Mouse (Mus musculus): ENCODE data around the gene Atp8b3. TPM values are rescaled to one million over a fixed set of nuclear protein-coding genes. Genes with fewer than 3 reads are reported as not detected.

Gene Atp8b3
- polyA plus RNA-seq, 1 experiment from 2014 or later, result 0.09 TPM

DNA sequence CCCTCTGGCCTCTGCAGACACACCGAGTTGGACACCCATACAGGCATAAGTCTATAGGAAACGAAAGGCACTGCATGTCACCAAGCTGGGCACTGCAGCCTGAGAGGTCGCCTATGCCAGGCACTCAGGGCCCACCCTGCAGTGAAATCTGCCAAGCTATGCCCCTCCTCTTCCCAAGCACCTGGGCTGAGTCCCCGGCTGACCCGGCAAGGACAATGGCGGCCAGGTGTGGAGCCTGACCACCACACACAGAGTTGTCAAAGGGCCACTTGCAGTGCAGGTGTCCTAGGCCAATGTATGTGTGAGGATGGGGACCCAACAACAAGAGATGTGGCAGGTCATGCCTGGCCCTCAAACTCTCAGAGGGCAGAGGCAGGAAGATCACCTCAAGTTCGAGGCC lies 20.5 kb upstream of the Atp8b3 start:
- Histone ChIP-seq H3K9ac (ENCODE audit: low read depth, low read length) (no peak overlapping the region), H3K27me3 (ENCODE audit: control insufficient read depth, insufficient read depth, low read length) (no peaks in the 10 kb centered on the region), H3K4me1 (ENCODE audit: control insufficient read depth, insufficient read depth, low read length) (peaks cover 34% of the 10 kb centered on the region), H3K9me3 (replicated peaks; ENCODE audit: control insufficient read depth, low read length) (no peaks in the 10 kb centered on the region), H3K27ac (ENCODE audit: low read depth, low read length) (no peak overlapping the region), H3K36me3 (ENCODE audit: control insufficient read depth, insufficient read depth, low read length) (no peaks in the 10 kb centered on the region), H3K4me3 (ENCODE audit: low read depth, low read length) (no peak overlapping the region; the same call in 1 of the 2 replicates), H3K4me2 (no peak overlapping the region)
- ATAC-seq (replicated peaks; ENCODE audit: insufficient number of reproducible peaks, low FRiP score, low TSS enrichment), result no peak
- WGBS (ENCODE audit: insufficient replicate concordance), result 84% methylated on average over 7 of the region's 7 CpGs

DNA sequence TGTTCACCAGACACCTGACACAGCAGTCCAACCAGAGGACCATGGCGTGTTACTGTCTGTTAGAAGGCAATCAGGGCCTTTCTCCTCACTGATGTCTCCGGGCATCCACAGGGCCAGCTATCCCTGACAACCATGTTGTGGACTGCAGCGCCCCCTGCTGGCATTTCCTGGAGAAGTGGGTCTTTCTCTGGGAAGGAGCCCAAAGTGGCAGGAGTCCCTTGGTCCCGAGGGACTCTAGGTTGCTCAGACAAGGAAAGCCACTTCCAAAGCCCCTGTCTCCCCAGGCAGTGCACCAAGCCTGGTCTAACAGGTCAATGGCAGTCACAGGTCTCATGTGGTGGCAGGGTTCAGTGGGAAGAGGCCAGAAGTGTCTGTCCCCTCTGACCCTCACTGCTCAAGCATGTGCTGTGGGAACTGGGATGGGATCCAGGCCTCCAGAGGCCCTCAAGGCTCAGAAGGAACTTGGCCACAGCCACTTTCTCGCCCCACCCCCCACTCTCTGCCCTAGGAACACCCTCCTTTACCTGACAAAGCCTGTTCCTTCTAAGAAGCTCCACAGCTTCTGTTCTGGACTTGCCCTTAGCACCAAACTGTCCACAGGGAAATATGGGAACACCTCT lies 18.5 kb upstream of the Atp8b3 start:
- Histone ChIP-seq H3K9me3 (replicated peaks; ENCODE audit: control insufficient read depth, low read length) (no peaks in the 10 kb centered on the region), H3K4me3 (ENCODE audit: low read depth, low read length) (no peak overlapping the region), H3K27ac (ENCODE audit: low read depth, low read length) (no peak overlapping the region), H3K36me3 (ENCODE audit: control insufficient read depth, insufficient read depth, low read length) (no peaks in the 10 kb centered on the region), H3K27me3 (ENCODE audit: control insufficient read depth, insufficient read depth, low read length) (no peaks in the 10 kb centered on the region), H3K4me2 (no peak overlapping the region), H3K9ac (ENCODE audit: low read depth, low read length) (no peak overlapping the region), H3K4me1 (ENCODE audit: control insufficient read depth, insufficient read depth, low read length) (peaks cover 47% of the 10 kb centered on the region)
- WGBS (ENCODE audit: insufficient replicate concordance), result 30% methylated on average over 5 of the region's 5 CpGs
- ATAC-seq (replicated peaks; ENCODE audit: insufficient number of reproducible peaks, low FRiP score, low TSS enrichment), result no peak

DNA sequence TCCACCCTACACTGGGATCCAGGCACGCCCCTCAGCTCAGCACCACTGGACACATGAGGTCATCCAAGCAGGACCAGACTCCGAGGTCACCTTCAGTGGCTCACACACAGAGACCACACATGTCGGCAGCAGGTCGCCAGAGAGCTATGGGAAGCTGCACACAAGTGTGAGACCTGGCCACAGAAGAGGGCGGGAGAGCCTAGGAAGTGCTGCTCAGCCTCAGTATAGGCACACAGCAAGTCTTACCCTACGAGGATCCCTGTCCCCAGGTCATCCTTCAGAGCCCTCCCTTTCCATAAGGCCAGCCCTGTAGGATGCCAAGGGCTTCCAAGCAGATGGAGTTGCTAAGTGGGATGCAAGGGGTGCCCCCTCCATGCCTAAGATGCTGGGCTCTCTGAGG lies 15.1 kb upstream of the Atp8b3 start:
- Histone ChIP-seq H3K9ac (ENCODE audit: low read depth, low read length) (peak overlapping the region; percentile 46; the same call in 1 of the 2 replicates), H3K4me2 (peak overlapping the region; percentile 34), H3K27me3 (ENCODE audit: control insufficient read depth, insufficient read depth, low read length) (no peaks in the 10 kb centered on the region), H3K27ac (ENCODE audit: low read depth, low read length) (peak overlapping the region; percentile 54; the same call in 1 of the 2 replicates), H3K36me3 (ENCODE audit: control insufficient read depth, insufficient read depth, low read length) (peaks cover 11% of the 10 kb centered on the region; the same call in 1 of the 2 replicates), H3K4me3 (ENCODE audit: low read depth, low read length) (no peak overlapping the region), H3K4me1 (ENCODE audit: control insufficient read depth, insufficient read depth, low read length) (peaks cover 35% of the 10 kb centered on the region), H3K9me3 (replicated peaks; ENCODE audit: control insufficient read depth, low read length) (no peaks in the 10 kb centered on the region)
- ATAC-seq (replicated peaks; ENCODE audit: insufficient number of reproducible peaks, low FRiP score, low TSS enrichment), result peak; percentile 11; the same call in 1 of the 2 replicates
- WGBS (ENCODE audit: insufficient replicate concordance), result 59% methylated on average over 6 of the region's 6 CpGs

DNA sequence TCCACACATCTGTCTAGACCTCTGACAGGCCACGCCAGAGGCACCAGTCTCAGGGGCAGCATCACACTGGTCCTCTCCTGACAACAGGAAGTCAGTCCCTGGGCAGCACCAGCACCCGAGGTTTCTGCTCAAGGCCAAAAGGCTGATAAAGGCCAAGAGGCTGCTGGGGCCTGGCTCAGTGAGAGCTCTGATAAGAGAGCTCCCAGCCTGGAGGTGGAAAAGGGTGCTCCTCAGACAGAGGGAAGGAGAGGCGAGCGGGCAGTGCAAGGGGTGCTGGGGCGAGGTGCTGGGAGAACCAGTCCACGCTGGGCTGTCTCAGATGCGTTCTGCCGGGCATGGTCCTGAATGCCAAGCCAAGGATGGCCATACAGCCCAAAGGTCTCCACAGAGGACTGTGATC lies 14.7 kb upstream of the Atp8b3 start:
- peaks cover 37% of the 10 kb centered on the region for H3K4me1 ChIP-seq (ENCODE audit: control insufficient read depth, insufficient read depth, low read length)
- peak overlapping the region; percentile 54; the same call in 1 of the 2 replicates for H3K27ac ChIP-seq (ENCODE audit: low read depth, low read length)
- H3K36me3 ChIP-seq (ENCODE audit: control insufficient read depth, insufficient read depth, low read length), result peaks cover 11% of the 10 kb centered on the region; the same call in 1 of the 2 replicates
- no peaks in the 10 kb centered on the region for H3K27me3 ChIP-seq (ENCODE audit: control insufficient read depth, insufficient read depth, low read length)
- peak; percentile 41; the same call in 1 of the 2 replicates for ATAC-seq (replicated peaks; ENCODE audit: insufficient number of reproducible peaks, low FRiP score, low TSS enrichment)
- peak overlapping the region; percentile 34 for H3K4me2 ChIP-seq
- no peaks in the 10 kb centered on the region for H3K9me3 ChIP-seq (replicated peaks; ENCODE audit: control insufficient read depth, low read length)
- WGBS (ENCODE audit: insufficient replicate concordance), result 57% methylated on average over 8 of the region's 8 CpGs
- peak overlapping the region; percentile 46; the same call in 1 of the 2 replicates for H3K9ac ChIP-seq (ENCODE audit: low read depth, low read length)
- no peak overlapping the region for H3K4me3 ChIP-seq (ENCODE audit: low read depth, low read length)

DNA sequence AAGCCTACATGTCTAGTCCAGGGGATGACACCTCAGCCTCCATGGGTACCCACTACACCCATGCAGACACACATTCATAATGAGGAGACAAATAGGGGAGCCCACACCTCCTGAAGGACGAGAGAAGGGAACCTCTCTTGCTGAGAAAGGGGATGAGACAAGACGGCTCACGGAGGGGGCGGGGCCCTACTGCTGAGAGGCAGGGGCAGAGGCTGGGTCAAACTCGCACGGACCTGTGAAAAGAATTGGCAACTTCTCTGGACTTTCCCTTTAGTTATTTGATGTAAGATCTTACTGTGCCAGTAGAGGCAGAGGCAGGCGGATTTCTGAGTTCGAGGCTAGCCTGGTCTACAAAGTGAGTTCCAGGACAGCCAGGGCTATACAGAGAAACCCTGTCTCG lies 13.4 kb upstream of the Atp8b3 start:
- H3K27me3 ChIP-seq (ENCODE audit: control insufficient read depth, insufficient read depth, low read length), result no peaks in the 10 kb centered on the region
- peaks cover 11% of the 10 kb centered on the region; the same call in 1 of the 2 replicates for H3K36me3 ChIP-seq (ENCODE audit: control insufficient read depth, insufficient read depth, low read length)
- H3K9me3 ChIP-seq (replicated peaks; ENCODE audit: control insufficient read depth, low read length), result no peaks in the 10 kb centered on the region
- no peak overlapping the region for H3K27ac ChIP-seq (ENCODE audit: low read depth, low read length)
- WGBS (ENCODE audit: insufficient replicate concordance), result 63% methylated on average over 9 of the region's 9 CpGs
- H3K9ac ChIP-seq (ENCODE audit: low read depth, low read length), result no peak overlapping the region
- H3K4me1 ChIP-seq (ENCODE audit: control insufficient read depth, insufficient read depth, low read length), result peaks cover 29% of the 10 kb centered on the region
- no peak overlapping the region for H3K4me2 ChIP-seq
- no peak for ATAC-seq (replicated peaks; ENCODE audit: insufficient number of reproducible peaks, low FRiP score, low TSS enrichment)
- H3K4me3 ChIP-seq (ENCODE audit: low read depth, low read length), result no peak overlapping the region

DNA sequence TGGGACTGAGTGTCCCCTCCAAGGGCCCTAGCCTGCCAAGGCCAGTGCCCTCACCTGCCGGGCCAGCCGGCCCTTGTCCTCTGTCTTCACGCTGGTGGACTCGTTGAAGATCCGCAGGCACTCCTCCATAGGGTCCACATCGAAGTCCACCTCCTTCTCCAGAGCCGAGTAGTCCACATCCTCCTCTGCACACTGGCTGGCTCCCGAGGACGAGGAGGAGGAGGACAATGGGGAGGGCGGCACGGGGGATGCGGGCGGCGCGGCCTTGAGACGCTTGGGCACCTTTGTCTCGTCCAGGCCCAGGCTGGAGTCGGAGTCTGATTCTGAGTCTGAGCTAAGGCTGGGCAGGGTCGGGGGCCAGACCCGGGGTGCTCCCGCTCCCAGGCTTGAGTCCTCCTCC lies 10.4 kb upstream of the Atp8b3 start:
- H3K36me3 ChIP-seq (ENCODE audit: control insufficient read depth, insufficient read depth, low read length), result peaks cover 21% of the 10 kb centered on the region
- H3K4me3 ChIP-seq (ENCODE audit: low read depth, low read length), result no peak overlapping the region
- no peak overlapping the region for H3K9ac ChIP-seq (ENCODE audit: low read depth, low read length)
- no peaks in the 10 kb centered on the region for H3K9me3 ChIP-seq (replicated peaks; ENCODE audit: control insufficient read depth, low read length)
- peaks cover 18% of the 10 kb centered on the region for H3K4me1 ChIP-seq (ENCODE audit: control insufficient read depth, insufficient read depth, low read length)
- 89% methylated on average over 21 of the region's 21 CpGs for WGBS (ENCODE audit: insufficient replicate concordance)
- no peak overlapping the region for H3K4me2 ChIP-seq
- no peak overlapping the region for H3K27ac ChIP-seq (ENCODE audit: low read depth, low read length)
- no peaks in the 10 kb centered on the region for H3K27me3 ChIP-seq (ENCODE audit: control insufficient read depth, insufficient read depth, low read length)
- no peak for ATAC-seq (replicated peaks; ENCODE audit: insufficient number of reproducible peaks, low FRiP score, low TSS enrichment)

DNA sequence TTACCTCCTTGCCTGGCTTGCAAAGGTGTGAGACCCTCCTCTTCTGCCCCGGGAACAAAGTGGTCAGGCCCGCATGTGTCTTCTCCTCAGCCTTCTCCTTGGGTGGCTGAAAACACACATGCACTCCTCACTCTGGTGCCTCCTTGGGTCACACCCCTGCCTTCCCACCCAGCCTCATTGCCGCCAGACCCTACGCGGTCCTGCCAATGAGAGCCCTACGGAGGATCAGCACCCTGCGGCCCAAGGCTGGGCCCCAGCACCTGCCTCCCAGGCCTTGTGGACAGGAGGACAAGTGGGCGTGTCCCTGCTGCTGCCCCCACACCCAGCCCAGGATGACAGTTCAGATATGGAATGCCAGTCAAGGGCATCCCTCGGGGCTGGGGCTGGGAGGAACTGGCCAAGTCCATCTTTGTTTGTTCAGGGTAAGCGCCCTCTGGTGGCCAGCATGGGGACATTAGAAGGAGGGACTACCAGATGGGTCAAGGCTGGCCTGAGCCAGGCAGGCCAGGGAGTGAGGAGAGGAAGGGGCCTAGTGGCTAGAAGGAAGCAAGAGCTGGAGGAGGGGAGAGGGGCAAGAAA lies 9.6 kb upstream of the Atp8b3 start:
- no peaks in the 10 kb centered on the region for H3K27me3 ChIP-seq (ENCODE audit: control insufficient read depth, insufficient read depth, low read length)

DNA sequence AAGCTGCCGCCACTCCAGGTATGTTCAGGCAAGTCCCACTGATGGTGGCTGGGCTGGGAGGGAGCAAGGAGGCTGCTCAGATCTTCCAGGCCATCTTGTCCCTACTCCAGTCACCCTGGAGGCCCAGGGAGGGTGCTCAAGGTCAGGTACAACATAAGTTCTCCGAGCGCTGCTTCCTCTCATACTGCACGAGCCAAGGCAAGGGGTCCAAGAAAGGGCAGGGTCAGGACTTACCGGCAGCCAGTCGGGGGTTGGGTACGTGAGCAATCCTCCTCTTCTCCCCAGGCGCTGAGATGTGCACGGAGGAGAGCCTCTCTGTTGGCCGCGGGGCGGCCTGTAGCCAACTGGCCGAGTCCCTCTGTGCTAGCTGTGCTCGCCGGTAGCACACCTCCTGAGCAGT lies 8.6 kb upstream of the Atp8b3 start:
- H3K9ac ChIP-seq (ENCODE audit: low read depth, low read length), result no peak overlapping the region
- H3K27me3 ChIP-seq (ENCODE audit: control insufficient read depth, insufficient read depth, low read length), result no peaks in the 10 kb centered on the region
- no peak for ATAC-seq (replicated peaks; ENCODE audit: insufficient number of reproducible peaks, low FRiP score, low TSS enrichment)
- H3K4me1 ChIP-seq (ENCODE audit: control insufficient read depth, insufficient read depth, low read length), result peaks cover 6% of the 10 kb centered on the region; the same call in 1 of the 2 replicates
- H3K36me3 ChIP-seq (ENCODE audit: control insufficient read depth, insufficient read depth, low read length), result peaks cover 29% of the 10 kb centered on the region
- no peak overlapping the region for H3K4me3 ChIP-seq (ENCODE audit: low read depth, low read length)
- H3K4me2 ChIP-seq, result no peak overlapping the region
- 87% methylated on average over 15 of the region's 15 CpGs for WGBS (ENCODE audit: insufficient replicate concordance)
- no peak overlapping the region for H3K27ac ChIP-seq (ENCODE audit: low read depth, low read length)
- H3K9me3 ChIP-seq (replicated peaks; ENCODE audit: control insufficient read depth, low read length), result no peaks in the 10 kb centered on the region

More for the DNA sequence above, 9.6 kb upstream of the Atp8b3 start:
- ATAC-seq (replicated peaks; ENCODE audit: insufficient number of reproducible peaks, low FRiP score, low TSS enrichment), result peak; percentile 7; the same call in 1 of the 2 replicates
- no peak overlapping the region for H3K4me3 ChIP-seq (ENCODE audit: low read depth, low read length)
- H3K4me1 ChIP-seq (ENCODE audit: control insufficient read depth, insufficient read depth, low read length), result peaks cover 10% of the 10 kb centered on the region
- no peak overlapping the region for H3K4me2 ChIP-seq
- no peak overlapping the region for H3K9ac ChIP-seq (ENCODE audit: low read depth, low read length)
- 70% methylated on average over 10 of the region's 10 CpGs for WGBS (ENCODE audit: insufficient replicate concordance)
- no peaks in the 10 kb centered on the region for H3K9me3 ChIP-seq (replicated peaks; ENCODE audit: control insufficient read depth, low read length)
- no peak overlapping the region for H3K27ac ChIP-seq (ENCODE audit: low read depth, low read length)
- peaks cover 26% of the 10 kb centered on the region for H3K36me3 ChIP-seq (ENCODE audit: control insufficient read depth, insufficient read depth, low read length)
